ENCODE assay signal across 26 mouse cellular contexts in the genomic region with DNA sequence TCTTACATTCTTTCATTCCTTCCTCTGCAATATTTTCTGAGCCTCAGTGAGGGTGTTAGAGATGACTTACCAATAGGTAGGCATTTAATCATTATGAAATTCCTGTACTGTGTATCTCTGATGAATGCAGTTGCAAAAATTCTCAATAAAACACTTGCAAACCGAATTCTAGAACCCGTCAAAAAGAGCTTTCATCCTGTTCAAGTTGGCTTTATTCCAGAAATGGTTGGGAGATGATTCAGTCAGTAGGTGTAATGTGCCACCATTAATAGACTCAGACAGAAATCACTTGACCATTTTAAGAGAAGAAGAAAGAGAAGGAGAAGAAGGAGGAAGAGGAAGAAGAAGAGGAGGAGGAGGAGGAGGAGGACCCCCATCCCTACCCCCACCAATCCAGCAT.
"Had no signal": no experiment of that assay in that cellular context is flagged by ENCODE, and none has a peak within 500 bp of the region (broad histone marks: within the 10 kb centered on the region; RNA-seq: fewer than 3 reads in every experiment).

No protein-coding gene starts in this region.

- H3K4me2 ChIP-seq: heart, embryonic 12.5 days; hindbrain, embryonic 12.5 days; hindbrain, embryonic 15.5 days; kidney, embryonic 15.5 days; limb, embryonic 12.5 days; liver, embryonic 11.5 days; liver, embryonic 13.5 days had no signal

- H3K36me3 ChIP-seq: heart, embryonic 10.5 days; heart, embryonic 12.5 days; hindbrain, embryonic 12.5 days; hindbrain, embryonic 15.5 days; kidney, embryonic 15.5 days; limb, embryonic 10.5 days; limb, embryonic 12.5 days; liver, embryonic 13.5 days had no signal

- DNase-seq: gastrocnemius, adult 2 months; gastrocnemius, postnatal 10 days; gastrocnemius, postnatal 25 days; heart, adult 18-20 months; heart, postnatal 10 days; heart, postnatal 4 days; kidney, adult 11 months; kidney, adult 2 months; kidney, adult 9 months; kidney, postnatal 14 days; kidney, postnatal 36 days; liver; liver, embryonic 13.5 days had no signal

- ATAC-seq: hindbrain, postnatal 0 days; intestine, embryonic 16.5 days had no signal

- H3K9me3 ChIP-seq: heart, embryonic 10.5 days; heart, embryonic 12.5 days; hindbrain, embryonic 10.5 days; hindbrain, embryonic 12.5 days; hindbrain, embryonic 15.5 days; kidney, embryonic 15.5 days; limb, embryonic 10.5 days; limb, embryonic 12.5 days; liver, embryonic 13.5 days had no signal

- H3K4me1 ChIP-seq: heart, embryonic 10.5 days; hindbrain, embryonic 10.5 days; hindbrain, embryonic 12.5 days; kidney, embryonic 15.5 days; limb, embryonic 12.5 days; liver, embryonic 13.5 days had no signal

- H3K9ac ChIP-seq: heart, embryonic 12.5 days; hindbrain, embryonic 12.5 days; hindbrain, embryonic 15.5 days; kidney, embryonic 15.5 days; limb, embryonic 12.5 days; liver, embryonic 13.5 days had no signal

- H3K27ac ChIP-seq: gastrocnemius, adult 2 months; heart, embryonic 10.5 days; hindbrain, embryonic 10.5 days; hindbrain, embryonic 12.5 days; hindbrain, embryonic 15.5 days; hindbrain, postnatal 0 days; kidney, embryonic 15.5 days; kidney, postnatal 0 days; limb, embryonic 10.5 days; limb, embryonic 12.5 days; liver, embryonic 13.5 days had no signal

- H3K27me3 ChIP-seq: heart, embryonic 12.5 days; hindbrain, embryonic 12.5 days; hindbrain, embryonic 15.5 days; kidney, embryonic 15.5 days; limb, embryonic 12.5 days; liver, embryonic 13.5 days had no signal

- H3K4me3 ChIP-seq: gastrocnemius, adult 2 months; heart, embryonic 10.5 days; heart, embryonic 12.5 days; hindbrain, embryonic 10.5 days; hindbrain, embryonic 12.5 days; hindbrain, embryonic 15.5 days; kidney, embryonic 15.5 days; left cerebral cortex, adult 2 months; limb, embryonic 10.5 days; limb, embryonic 12.5 days; liver, embryonic 13.5 days had no signal
